Mouse (Mus musculus): ENCODE results near the gene Tubb2a. TPM values are rescaled to one million over a fixed set of nuclear protein-coding genes. Genes with fewer than 3 reads are reported as not detected.

Gene Tubb2a
- total and polyA plus RNA-seq, 2 experiments, result 27.5 to 569 TPM

DNA sequence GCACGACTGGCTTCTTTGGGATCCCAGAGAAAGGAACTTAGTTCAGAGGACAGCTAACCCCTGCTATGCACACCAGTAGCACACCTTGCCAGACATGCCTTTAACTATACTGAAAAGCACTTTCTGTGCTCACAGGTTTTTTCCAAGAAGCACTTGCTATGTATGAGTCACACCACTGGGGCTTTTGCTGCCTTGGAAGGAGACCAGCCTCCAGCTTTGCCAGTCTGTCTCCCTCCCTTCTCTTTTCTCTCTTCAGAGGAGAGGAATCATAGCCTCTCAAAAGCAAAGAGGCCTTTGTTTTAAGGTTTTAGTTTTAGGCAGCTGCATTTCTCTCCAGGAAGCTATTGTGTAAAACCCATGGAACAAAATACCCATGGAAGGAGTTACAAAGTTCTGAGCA, 11.5 kb downstream of the Tubb2a start:
- 94% methylated on average over 1 of the region's 1 CpGs for WGBS
- Histone ChIP-seq H3K4me3 (ENCODE audit: insufficient read depth, low read depth, low read length) (no peak overlapping the region), H3K27ac (replicated peaks; ENCODE audit: insufficient read depth, low read depth, low read length) (no peak overlapping the region), H3K79me2 (ENCODE audit: control insufficient read depth, insufficient read depth, low read length) (no peaks in the 10 kb centered on the region), H3K9ac (ENCODE audit: low read depth, low read length) (no peak overlapping the region), H3K36me3 (ENCODE audit: control insufficient read depth, insufficient read depth, low read length) (peaks cover 42% of the 10 kb centered on the region), H3K4me1 (ENCODE audit: control insufficient read depth, insufficient read depth, low read length) (peaks cover 7% of the 10 kb centered on the region), H3K27me3 (ENCODE audit: control insufficient read depth, insufficient read depth, low read length) (no peaks in the 10 kb centered on the region)
- TF ChIP-seq CTCF (IDR thresholded peaks at IDR 0.05; ENCODE audit: low read depth, low read length) (no peak), POLR2A (IDR thresholded peaks at IDR 0.05; ENCODE audit: extremely low read depth, insufficient read depth, low read length) (no peak)
- no peak for DNase-seq (ENCODE audit: extremely low read depth, low read depth, low spot score)

DNA sequence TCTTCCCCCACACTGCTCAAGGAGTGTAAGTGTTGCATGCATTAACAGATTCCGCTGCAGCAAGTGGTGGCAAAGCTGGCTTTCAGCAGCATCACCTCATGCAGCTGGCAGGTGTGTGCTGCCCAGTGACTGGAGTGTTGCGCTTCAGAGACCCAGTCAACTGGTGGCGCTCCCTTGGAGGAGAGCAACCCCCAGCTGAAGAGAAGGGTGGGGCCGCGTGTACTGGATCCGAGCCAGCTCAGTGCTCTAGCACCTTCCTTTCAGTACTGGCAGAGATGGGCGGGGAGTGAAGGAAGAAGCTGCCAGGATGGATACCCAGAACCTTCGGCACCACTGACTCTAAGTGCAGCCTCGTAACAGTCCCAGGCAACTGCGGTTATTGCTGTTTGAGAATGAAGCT, 15.3 kb downstream of the Tubb2a start:
- no peak overlapping the region for H3K9ac ChIP-seq (ENCODE audit: low read depth, low read length)
- H3K4me3 ChIP-seq (ENCODE audit: insufficient read depth, low read depth, low read length), result no peak overlapping the region
- no peak for TF ChIP-seq POLR2A (IDR thresholded peaks at IDR 0.05; ENCODE audit: extremely low read depth, insufficient read depth, low read length)
- TF ChIP-seq CTCF (IDR thresholded peaks at IDR 0.05; ENCODE audit: low read depth, low read length), result no peak
- DNase-seq (ENCODE audit: extremely low read depth, low read depth, low spot score), result no peak
- WGBS, result 81% methylated on average over 10 of the region's 10 CpGs
- peaks cover 9% of the 10 kb centered on the region for H3K4me1 ChIP-seq (ENCODE audit: control insufficient read depth, insufficient read depth, low read length)
- H3K36me3 ChIP-seq (ENCODE audit: control insufficient read depth, insufficient read depth, low read length), result peaks cover 58% of the 10 kb centered on the region
- H3K79me2 ChIP-seq (ENCODE audit: control insufficient read depth, insufficient read depth, low read length), result no peaks in the 10 kb centered on the region; the same call in 1 of the 2 replicates
- H3K27me3 ChIP-seq (ENCODE audit: control insufficient read depth, insufficient read depth, low read length), result no peaks in the 10 kb centered on the region
- no peak overlapping the region for H3K27ac ChIP-seq (replicated peaks; ENCODE audit: insufficient read depth, low read depth, low read length)

DNA sequence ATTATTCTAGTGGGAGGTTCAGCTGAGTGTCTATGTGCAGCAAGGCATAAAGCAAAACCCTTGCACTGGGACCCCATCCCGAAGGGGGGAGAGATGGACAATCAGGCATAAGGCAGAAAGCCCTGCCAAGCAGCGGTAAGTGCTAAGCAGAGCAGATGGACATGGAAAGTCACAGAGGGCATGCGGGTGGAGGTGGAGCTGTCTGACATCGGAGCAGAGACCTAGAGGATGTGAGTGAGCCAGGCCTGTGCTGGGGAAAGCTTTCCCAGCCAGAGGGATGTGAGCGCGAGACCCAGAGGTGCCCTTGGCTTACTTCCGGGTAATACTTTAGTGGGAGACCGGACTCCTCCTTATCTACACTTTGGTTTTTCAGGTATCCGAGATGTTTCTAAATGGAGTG, 17.7 kb downstream of the Tubb2a start:
- DNase-seq (ENCODE audit: extremely low read depth, low read depth, low spot score), result no peak
- Histone ChIP-seq H3K27ac (replicated peaks; ENCODE audit: insufficient read depth, low read depth, low read length) (no peak overlapping the region), H3K4me1 (ENCODE audit: control insufficient read depth, insufficient read depth, low read length) (peaks cover 17% of the 10 kb centered on the region), H3K4me3 (ENCODE audit: insufficient read depth, low read depth, low read length) (no peak overlapping the region), H3K27me3 (ENCODE audit: control insufficient read depth, insufficient read depth, low read length) (no peaks in the 10 kb centered on the region), H3K79me2 (ENCODE audit: control insufficient read depth, insufficient read depth, low read length) (no peaks in the 10 kb centered on the region; the same call in 1 of the 2 replicates), H3K36me3 (ENCODE audit: control insufficient read depth, insufficient read depth, low read length) (peaks cover 61% of the 10 kb centered on the region), H3K9ac (ENCODE audit: low read depth, low read length) (no peak overlapping the region)
- WGBS, result 94% methylated on average over 9 of the region's 9 CpGs
- TF ChIP-seq CTCF (IDR thresholded peaks at IDR 0.05; ENCODE audit: low read depth, low read length), result no peak
- TF ChIP-seq POLR2A (IDR thresholded peaks at IDR 0.05; ENCODE audit: extremely low read depth, insufficient read depth, low read length), result no peak

DNA sequence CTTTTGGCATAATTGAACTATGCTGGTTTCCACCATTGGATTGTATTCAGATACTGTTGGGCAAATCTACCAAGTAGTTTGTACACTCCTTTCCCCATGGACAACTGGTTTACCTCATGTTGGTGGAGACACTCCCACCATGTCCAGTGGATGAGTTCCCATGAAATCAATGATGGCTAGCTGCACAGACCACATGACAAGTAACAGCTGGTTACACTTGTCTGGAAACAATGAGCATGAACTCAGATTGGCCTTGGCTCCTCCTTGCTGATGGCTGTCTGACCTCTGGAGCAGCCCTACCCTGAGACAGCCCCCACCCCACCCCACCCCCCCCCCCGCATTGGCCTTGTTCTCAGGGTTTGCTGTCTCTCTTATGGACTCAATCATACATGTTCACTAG, 20.6 kb downstream of the Tubb2a start:
- WGBS, result 91% methylated on average over 1 of the region's 1 CpGs
- no peak overlapping the region for H3K9ac ChIP-seq (ENCODE audit: low read depth, low read length)
- TF ChIP-seq POLR2A (IDR thresholded peaks at IDR 0.05; ENCODE audit: extremely low read depth, insufficient read depth, low read length) (no peak), CTCF (IDR thresholded peaks at IDR 0.05; ENCODE audit: low read depth, low read length) (no peak)
- peaks cover 45% of the 10 kb centered on the region for H3K36me3 ChIP-seq (ENCODE audit: control insufficient read depth, insufficient read depth, low read length)
- peaks cover 28% of the 10 kb centered on the region for H3K4me1 ChIP-seq (ENCODE audit: control insufficient read depth, insufficient read depth, low read length)
- H3K79me2 ChIP-seq (ENCODE audit: control insufficient read depth, insufficient read depth, low read length), result no peaks in the 10 kb centered on the region; the same call in 1 of the 2 replicates
- DNase-seq (ENCODE audit: extremely low read depth, low read depth, low spot score), result no peak
- H3K4me3 ChIP-seq (ENCODE audit: insufficient read depth, low read depth, low read length), result no peak overlapping the region
- no peaks in the 10 kb centered on the region for H3K27me3 ChIP-seq (ENCODE audit: control insufficient read depth, insufficient read depth, low read length)
- H3K27ac ChIP-seq (replicated peaks; ENCODE audit: insufficient read depth, low read depth, low read length), result no peak overlapping the region

DNA sequence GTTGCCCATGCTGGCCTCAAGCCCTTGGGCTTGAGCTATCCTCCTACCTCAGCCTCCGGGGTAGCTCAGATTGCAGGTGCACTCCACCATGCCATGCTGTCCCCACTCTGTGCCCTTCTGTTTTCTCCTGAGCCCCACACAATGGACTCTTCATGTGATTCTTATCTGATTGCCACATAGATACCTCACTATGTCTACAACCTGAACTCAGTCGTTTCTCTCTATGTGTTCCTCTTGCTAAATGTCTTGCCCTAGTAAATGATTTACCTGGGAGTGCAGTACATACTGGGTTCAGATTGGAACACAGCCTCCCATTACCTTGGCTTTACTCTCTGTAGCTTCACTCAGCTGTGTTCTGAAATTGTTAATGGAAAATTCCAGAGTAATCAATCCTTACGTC, 22.8 kb downstream of the Tubb2a start:
- no peaks in the 10 kb centered on the region; the same call in 1 of the 2 replicates for H3K79me2 ChIP-seq (ENCODE audit: control insufficient read depth, insufficient read depth, low read length)
- H3K9ac ChIP-seq (ENCODE audit: low read depth, low read length), result peak overlapping the region; percentile 71
- WGBS, result 18% methylated on average over 3 of the region's 3 CpGs
- TF ChIP-seq CTCF (IDR thresholded peaks at IDR 0.05; ENCODE audit: low read depth, low read length), result no peak
- TF ChIP-seq POLR2A (IDR thresholded peaks at IDR 0.05; ENCODE audit: extremely low read depth, insufficient read depth, low read length), result no peak
- H3K36me3 ChIP-seq (ENCODE audit: control insufficient read depth, insufficient read depth, low read length), result peaks cover 43% of the 10 kb centered on the region
- H3K4me3 ChIP-seq (ENCODE audit: insufficient read depth, low read depth, low read length), result no peak overlapping the region
- peak overlapping the region; percentile 100 for H3K27ac ChIP-seq (replicated peaks; ENCODE audit: insufficient read depth, low read depth, low read length)
- no peaks in the 10 kb centered on the region for H3K27me3 ChIP-seq (ENCODE audit: control insufficient read depth, insufficient read depth, low read length)
- peak; percentile 99 for DNase-seq (ENCODE audit: extremely low read depth, low read depth, low spot score)
- peaks cover 29% of the 10 kb centered on the region for H3K4me1 ChIP-seq (ENCODE audit: control insufficient read depth, insufficient read depth, low read length)

DNA sequence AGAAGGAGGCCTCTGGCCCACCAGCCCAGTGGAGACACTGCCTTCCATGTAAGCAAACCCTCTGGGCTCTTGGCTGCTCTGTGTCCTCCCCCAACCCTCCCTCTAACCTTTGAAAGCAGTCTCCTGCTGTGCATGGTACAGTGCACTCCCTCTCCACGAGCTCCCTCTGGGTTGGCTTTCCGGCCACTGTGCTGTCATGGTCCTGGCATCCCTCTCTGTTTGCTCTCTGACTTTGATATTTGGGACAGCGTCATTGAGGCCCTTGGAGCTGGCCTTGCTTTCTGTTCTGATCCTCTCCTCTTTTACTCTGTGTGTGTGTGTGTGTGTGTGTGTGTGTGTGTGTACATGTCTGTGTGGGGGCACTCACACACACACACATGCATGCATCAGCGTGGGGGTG, 23.4 kb downstream of the Tubb2a start:
- H3K9ac ChIP-seq (ENCODE audit: low read depth, low read length), result peak overlapping the region; percentile 71
- DNase-seq (ENCODE audit: extremely low read depth, low read depth, low spot score), result peak; percentile 98
- no peaks in the 10 kb centered on the region for H3K27me3 ChIP-seq (ENCODE audit: control insufficient read depth, insufficient read depth, low read length)
- H3K79me2 ChIP-seq (ENCODE audit: control insufficient read depth, insufficient read depth, low read length), result no peaks in the 10 kb centered on the region
- TF ChIP-seq POLR2A (IDR thresholded peaks at IDR 0.05; ENCODE audit: extremely low read depth, insufficient read depth, low read length) (no peak), CTCF (IDR thresholded peaks at IDR 0.05; ENCODE audit: low read depth, low read length) (no peak)
- WGBS, result 23% methylated on average over 4 of the region's 4 CpGs
- H3K27ac ChIP-seq (replicated peaks; ENCODE audit: insufficient read depth, low read depth, low read length), result peak overlapping the region; percentile 100
- peaks cover 28% of the 10 kb centered on the region for H3K4me1 ChIP-seq (ENCODE audit: control insufficient read depth, insufficient read depth, low read length)
- H3K36me3 ChIP-seq (ENCODE audit: control insufficient read depth, insufficient read depth, low read length), result peaks cover 45% of the 10 kb centered on the region
- no peak overlapping the region for H3K4me3 ChIP-seq (ENCODE audit: insufficient read depth, low read depth, low read length)

Data from liver, adult 2 months (tissue).